In genomic region chr1:156560500-156560899, GRCm38 (mm10) we compare ENCODE assay signal across 11 mouse cellular contexts. TPM values are rescaled to one million over a fixed set of nuclear protein-coding genes. Genes with fewer than 3 reads are reported as not detected.
DNase-seq lines count a peak whose midpoint lies in the region; ATAC-seq lines count a peak whose summit lies in the region.
"Had no signal": no experiment of that assay in that cellular context is flagged by ENCODE, and none has a peak within 500 bp of the region (broad histone marks: within the 10 kb centered on the region; RNA-seq: fewer than 3 reads in every experiment).

No protein-coding gene starts in this region.

- H3K4me3 ChIP-seq in intestine, embryonic 14.5 days (ENCODE audit: low read depth, low read length), result no peak overlapping the region
- no peak overlapping the region for H3K4me3 ChIP-seq in intestine, embryonic 16.5 days (ENCODE audit: low read length)
- H3K4me3 ChIP-seq in embryonic facial prominence, embryonic 10.5 days, result peak overlapping the region; percentile 99; the same call in 1 of the 2 replicates
- no peak overlapping the region for H3K4me3 ChIP-seq in hindbrain, embryonic 12.5 days
- peak overlapping the region; percentile 93 for H3K4me3 ChIP-seq in midbrain, embryonic 13.5 days (replicated peaks)

- DNase-seq in intestine, embryonic 14.5 days (ENCODE audit: low spot score), result no peak
- no peak for DNase-seq in embryonic facial prominence, embryonic 10.5 days (ENCODE audit: low spot score)
- no peak for DNase-seq in cerebellum, postnatal 36 days
- no peak for DNase-seq in left cerebral cortex, postnatal 10 days (ENCODE audit: extremely low spot score in 1 of 2, low spot score in 2 of 2)
- no peak for DNase-seq in adrenal gland, postnatal 36 days
- DNase-seq: cerebellum, adult 11 months; layer of hippocampus, adult 9-11 months; thymus, postnatal 14 days had no signal

- H3K9me3 ChIP-seq in intestine, embryonic 14.5 days (ENCODE audit: control insufficient read depth, low read length), result no peaks in the 10 kb centered on the region
- no peaks in the 10 kb centered on the region for H3K9me3 ChIP-seq in intestine, embryonic 16.5 days (ENCODE audit: control insufficient read depth, low read length)
- H3K9me3 ChIP-seq in embryonic facial prominence, embryonic 10.5 days, result no peaks in the 10 kb centered on the region
- no peaks in the 10 kb centered on the region for H3K9me3 ChIP-seq in hindbrain, embryonic 12.5 days (replicated peaks)
- no peaks in the 10 kb centered on the region for H3K9me3 ChIP-seq in midbrain, embryonic 13.5 days

- 89% methylated on average over 9 of the region's 9 CpGs for WGBS in intestine, embryonic 14.5 days
- WGBS in intestine, embryonic 16.5 days, result 88% methylated on average over 9 of the region's 9 CpGs
- WGBS in embryonic facial prominence, embryonic 10.5 days, result 93% methylated on average over 9 of the region's 9 CpGs
- 90% methylated on average over 9 of the region's 9 CpGs for WGBS in hindbrain, embryonic 12.5 days
- 93% methylated on average over 9 of the region's 9 CpGs for WGBS in midbrain, embryonic 13.5 days

- H3K9ac ChIP-seq in intestine, embryonic 14.5 days (ENCODE audit: low read length), result no peak overlapping the region
- H3K9ac ChIP-seq in intestine, embryonic 16.5 days (ENCODE audit: low read depth, low read length), result no peak overlapping the region
- no peak overlapping the region for H3K9ac ChIP-seq in hindbrain, embryonic 12.5 days
- H3K9ac ChIP-seq in midbrain, embryonic 13.5 days (replicated peaks), result no peak overlapping the region

- ATAC-seq in intestine, embryonic 14.5 days (replicated peaks; ENCODE audit: low FRiP score, low TSS enrichment, low read depth), result no peak
- no peak for ATAC-seq in intestine, embryonic 16.5 days
- no peak for ATAC-seq in hindbrain, embryonic 12.5 days (ENCODE audit: low FRiP score)
- ATAC-seq in midbrain, embryonic 13.5 days, result no peak

- no peak overlapping the region for H3K27ac ChIP-seq in intestine, embryonic 14.5 days (ENCODE audit: low read depth)
- no peak overlapping the region for H3K27ac ChIP-seq in intestine, embryonic 16.5 days (ENCODE audit: low read length)
- H3K27ac ChIP-seq in embryonic facial prominence, embryonic 10.5 days (replicated peaks), result no peak overlapping the region
- no peak overlapping the region for H3K27ac ChIP-seq in hindbrain, embryonic 12.5 days
- H3K27ac ChIP-seq in midbrain, embryonic 13.5 days, result no peak overlapping the region

- intact Hi-C loops in left cerebral cortex, postnatal 10 days (cut with DNase I), result no loop called here

- H3K36me3 ChIP-seq in intestine, embryonic 14.5 days (ENCODE audit: control insufficient read depth, insufficient read depth, low read length), result no peaks in the 10 kb centered on the region
- no peaks in the 10 kb centered on the region for H3K36me3 ChIP-seq in intestine, embryonic 16.5 days (ENCODE audit: control insufficient read depth, insufficient read depth, low read length)
- H3K36me3 ChIP-seq in embryonic facial prominence, embryonic 10.5 days (replicated peaks), result peaks cover 11% of the 10 kb centered on the region; the same call in 1 of the 2 replicates
- no peaks in the 10 kb centered on the region for H3K36me3 ChIP-seq in hindbrain, embryonic 12.5 days
- no peaks in the 10 kb centered on the region for H3K36me3 ChIP-seq in midbrain, embryonic 13.5 days

- H3K27me3 ChIP-seq in intestine, embryonic 14.5 days (replicated peaks; ENCODE audit: control insufficient read depth, insufficient read depth, low read length), result no peaks in the 10 kb centered on the region
- no peaks in the 10 kb centered on the region for H3K27me3 ChIP-seq in intestine, embryonic 16.5 days (replicated peaks; ENCODE audit: control insufficient read depth, insufficient read depth, low read length)
- H3K27me3 ChIP-seq in embryonic facial prominence, embryonic 10.5 days (replicated peaks; ENCODE audit: low read depth, poor library complexity, severe bottlenecking), result no peaks in the 10 kb centered on the region
- no peaks in the 10 kb centered on the region for H3K27me3 ChIP-seq in hindbrain, embryonic 12.5 days
- peaks cover 8% of the 10 kb centered on the region; the same call in 1 of the 2 replicates for H3K27me3 ChIP-seq in midbrain, embryonic 13.5 days

- H3K4me2 ChIP-seq in intestine, embryonic 14.5 days (ENCODE audit: low read length), result peak overlapping the region; percentile 80; the same call in 1 of the 2 replicates
- no peak overlapping the region for H3K4me2 ChIP-seq in intestine, embryonic 16.5 days (ENCODE audit: low read depth, low read length)
- peak overlapping the region; percentile 56; the same call in 1 of the 2 replicates for H3K4me2 ChIP-seq in hindbrain, embryonic 12.5 days (replicated peaks)
- H3K4me2 ChIP-seq in midbrain, embryonic 13.5 days (replicated peaks), result peak overlapping the region; percentile 57

- H3K4me1 ChIP-seq in intestine, embryonic 14.5 days (replicated peaks; ENCODE audit: control insufficient read depth, insufficient read depth, low read length), result peaks cover 9% of the 10 kb centered on the region
- peaks cover 9% of the 10 kb centered on the region for H3K4me1 ChIP-seq in intestine, embryonic 16.5 days (ENCODE audit: control insufficient read depth, insufficient read depth, low read length)
- H3K4me1 ChIP-seq in embryonic facial prominence, embryonic 10.5 days, result peaks cover 17% of the 10 kb centered on the region
- peaks cover 12% of the 10 kb centered on the region for H3K4me1 ChIP-seq in hindbrain, embryonic 12.5 days
- H3K4me1 ChIP-seq in midbrain, embryonic 13.5 days (replicated peaks), result peaks cover 23% of the 10 kb centered on the region

RNA-seq across cellular contexts. Expression of gene Abl2, which starts 1.9 kb away (rescaled TPM):
- 4.7 and 5.1 TPM in 2 replicates for polyA plus RNA-seq in intestine, embryonic 14.5 days (2014; fragmentation: Nextera tagmentation; extraction: Ambion mirVana)
- 2.2 and 2.7 TPM in 2 replicates for polyA plus RNA-seq in intestine, embryonic 16.5 days (2015; fragmentation: Nextera tagmentation; extraction: Ambion mirVana)
- 5.8 and 6.0 TPM in 2 replicates for polyA plus RNA-seq in embryonic facial prominence, embryonic 10.5 days (2016; fragmentation: Nextera tagmentation; extraction: Ambion mirVana)
- polyA plus RNA-seq in hindbrain, embryonic 12.5 days (2016; fragmentation: Nextera tagmentation; extraction: Ambion mirVana), result 6.6 and 7.5 TPM in 2 replicates
- 6.7 and 7.0 TPM in 2 replicates for polyA plus RNA-seq in midbrain, embryonic 13.5 days (2015; fragmentation: Nextera tagmentation; extraction: Ambion mirVana)
- total RNA-seq in left cerebral cortex, postnatal 10 days (2021), result 10 to 100 TPM; 55.6 to 58.8 TPM
- 10 to 100 TPM; 21.5 to 27.2 TPM for total RNA-seq in adrenal gland, postnatal 36 days (2021)

RNA-seq across cellular contexts. Expression of gene Gm10031, which starts 36.7 kb away (rescaled TPM):
- polyA plus RNA-seq in intestine, embryonic 14.5 days (2014; fragmentation: Nextera tagmentation; extraction: Ambion mirVana), result 0.39 and 0.69 TPM in 2 replicates
- polyA plus RNA-seq in intestine, embryonic 16.5 days (2015; fragmentation: Nextera tagmentation; extraction: Ambion mirVana), result 0.26 and 0.48 TPM in 2 replicates
- 0.40 and 0.47 TPM in 2 replicates for polyA plus RNA-seq in embryonic facial prominence, embryonic 10.5 days (2016; fragmentation: Nextera tagmentation; extraction: Ambion mirVana)
- polyA plus RNA-seq in hindbrain, embryonic 12.5 days (2016; fragmentation: Nextera tagmentation; extraction: Ambion mirVana), result 0.20 and 0.50 TPM in 2 replicates
- polyA plus RNA-seq in midbrain, embryonic 13.5 days (2015; fragmentation: Nextera tagmentation; extraction: Ambion mirVana), result 0.66 and 1.1 TPM in 2 replicates
- total RNA-seq in left cerebral cortex, postnatal 10 days (2021), result 10 to 100 TPM; 49.6 to 54.0 TPM
- total RNA-seq in adrenal gland, postnatal 36 days (2021), result 10 to 100 TPM; 39.7 to 40.3 TPM

Comparison
In these comparisons a context has a peak if more than half of its experiments do, and no peak if none do; other contexts are left out.
1. H3K4me3 ChIP-seq: peak in embryonic facial prominence, embryonic 10.5 days (single experiment) and midbrain, embryonic 13.5 days (single experiment); none in intestine, embryonic 14.5 days (single experiment), intestine, embryonic 16.5 days (single experiment) and hindbrain, embryonic 12.5 days (single experiment).